Mouse (Mus musculus): ENCODE results near the gene Igf2bp3. TPM values are rescaled to one million over a fixed set of nuclear protein-coding genes. Genes with fewer than 3 reads are reported as not detected.

Igf2bp3 gene
- polyA plus RNA-seq, 1 experiment from 2014 or later: 2.4 TPM

DNA sequence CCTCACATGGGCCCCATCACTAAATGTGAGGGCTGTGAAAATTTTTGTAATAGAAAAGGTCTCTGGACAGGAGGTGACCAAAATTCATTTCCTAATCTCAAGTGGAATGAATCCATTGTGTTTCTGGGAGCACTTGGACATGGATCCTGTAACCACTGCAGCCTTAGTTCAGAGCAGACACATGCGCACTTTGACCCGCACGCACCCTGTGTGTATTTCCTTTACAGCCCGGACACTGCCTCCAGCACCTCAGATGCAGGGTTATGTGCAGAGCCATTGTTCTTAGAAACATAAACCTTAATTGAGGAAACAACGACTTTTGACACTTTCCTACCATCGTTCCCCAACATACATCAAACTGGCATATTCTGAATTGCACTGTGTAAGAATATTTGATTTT is 100.3 kb downstream of the Igf2bp3 start:
- TF ChIP-seq CTCF (IDR thresholded peaks at IDR 0.05): no peak
- POLR2A ChIA-PET: no interaction called here
- H3K27me3 ChIP-seq: no peaks in the 10 kb centered on the region
- no peak for ATAC-seq
- in situ Hi-C loops (cut with MboI; ENCODE audit: low pct_unique_long_range_greater_than_20kb): no loop called here
- no peak for DNase-seq (ENCODE audit: low read depth, low spot score)
- CTCF ChIA-PET: no interaction called here

DNA sequence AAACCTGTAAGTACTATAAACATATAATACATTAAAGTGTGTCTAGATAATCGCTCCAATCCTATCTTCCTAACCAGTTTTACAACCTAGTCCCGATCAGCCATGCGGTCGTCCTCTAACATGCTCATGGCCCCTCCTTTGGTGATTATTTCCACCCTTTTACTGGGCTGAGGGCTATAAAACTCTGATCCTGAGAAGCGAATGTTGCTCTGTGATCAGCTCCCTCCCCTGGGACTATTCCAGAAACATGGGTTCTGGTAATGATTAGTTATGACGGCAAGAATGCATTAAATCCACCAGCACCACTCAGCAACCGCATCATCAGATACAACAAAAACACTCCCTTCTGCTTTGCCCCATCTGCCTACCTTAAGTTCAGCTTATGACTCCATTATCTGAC is 100.9 kb downstream of the Igf2bp3 start:
- in situ Hi-C loops (cut with MboI; ENCODE audit: low pct_unique_long_range_greater_than_20kb): no loop called here
- DNase-seq (ENCODE audit: low read depth, low spot score): no peak
- no peaks in the 10 kb centered on the region for H3K27me3 ChIP-seq
- ChIA-PET CTCF (no interaction called here), POLR2A (no interaction called here)
- ATAC-seq: no peak
- TF ChIP-seq CTCF (IDR thresholded peaks at IDR 0.05): no peak

DNA sequence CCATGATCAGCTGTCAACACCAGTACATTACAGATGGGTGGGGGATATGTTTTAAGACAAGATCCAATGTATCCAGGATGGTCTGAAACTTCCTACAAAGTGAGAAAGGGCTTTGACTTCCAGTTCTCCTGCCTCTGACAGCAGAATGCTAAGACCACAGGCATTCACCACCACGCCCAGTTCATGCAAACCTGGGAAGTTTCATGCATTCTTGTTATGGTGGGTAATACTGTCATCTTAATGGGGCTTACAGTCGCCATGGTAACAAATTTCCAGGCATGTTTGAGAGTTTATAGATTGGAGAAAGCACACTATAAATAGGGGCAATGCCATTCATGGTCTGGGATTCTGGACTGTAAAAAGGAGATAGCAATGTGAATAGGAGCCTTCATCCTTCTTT is 105.6 kb downstream of the Igf2bp3 start:
- TF ChIP-seq CTCF (IDR thresholded peaks at IDR 0.05): no peak
- DNase-seq (ENCODE audit: low read depth, low spot score): no peak
- no peaks in the 10 kb centered on the region for H3K27me3 ChIP-seq
- in situ Hi-C loops (cut with MboI; ENCODE audit: low pct_unique_long_range_greater_than_20kb): no loop called here
- ChIA-PET POLR2A (interaction anchor here (0.7 kb wide), 1 partner anchor 31 kb away, joined by 3 read pairs; no protein-coding TSS in a partner anchor), CTCF (interaction anchor here (1.2 kb wide), 1 partner anchor 8 kb away, joined by 3 read pairs; no protein-coding TSS in a partner anchor)
- ATAC-seq: peak; percentile 31

DNA sequence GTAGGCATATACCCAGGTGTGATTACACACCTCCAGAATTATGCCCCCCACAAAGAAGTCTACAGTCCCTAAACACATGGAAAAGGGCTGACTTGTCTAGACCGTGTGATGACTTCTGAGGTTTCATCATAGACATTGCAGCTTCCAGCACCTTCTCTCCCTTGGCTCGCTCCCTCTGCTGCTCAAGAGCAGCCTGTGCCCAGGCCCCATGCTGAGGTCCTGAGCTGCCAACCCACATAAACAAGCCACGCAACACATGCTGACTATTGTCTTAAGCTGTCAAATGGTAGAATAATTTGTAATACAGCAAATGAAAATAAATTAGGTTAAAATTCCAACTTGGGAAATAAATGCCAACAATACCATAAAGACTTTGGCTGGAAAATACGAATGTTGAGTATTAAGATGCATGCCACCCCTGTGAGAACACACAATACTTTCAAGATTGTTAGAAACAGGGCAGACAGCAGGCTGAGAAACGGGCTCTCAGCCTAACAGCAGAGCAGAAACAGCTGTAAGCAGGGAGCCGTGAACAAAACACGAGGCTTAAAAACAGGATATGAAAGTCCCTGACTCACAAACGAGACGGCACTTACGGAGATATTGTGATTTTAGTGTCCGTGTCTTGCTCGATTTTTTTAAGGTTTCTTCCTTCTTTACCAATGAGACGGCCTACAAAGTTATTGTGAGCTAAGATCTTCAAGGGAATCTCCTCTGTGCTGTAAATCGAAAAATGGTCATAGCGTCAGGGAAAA is 107.8 kb downstream of the Igf2bp3 start:
- no peak for ATAC-seq
- ChIA-PET CTCF (interaction anchor here (0.7 to 1.9 kb wide), 4 partner anchors 10 to 36 kb away, joined by 3 to 6 read pairs (median 3); no protein-coding TSS in a partner anchor), POLR2A (interaction anchor here (1.0 kb wide), 1 partner anchor 9 kb away, joined by 3 read pairs; no protein-coding TSS in a partner anchor)
- in situ Hi-C loops (cut with MboI; ENCODE audit: low pct_unique_long_range_greater_than_20kb): no loop called here
- TF ChIP-seq CTCF (IDR thresholded peaks at IDR 0.05): no peak
- no peaks in the 10 kb centered on the region for H3K27me3 ChIP-seq
- no peak for DNase-seq (ENCODE audit: low read depth, low spot score)

DNA sequence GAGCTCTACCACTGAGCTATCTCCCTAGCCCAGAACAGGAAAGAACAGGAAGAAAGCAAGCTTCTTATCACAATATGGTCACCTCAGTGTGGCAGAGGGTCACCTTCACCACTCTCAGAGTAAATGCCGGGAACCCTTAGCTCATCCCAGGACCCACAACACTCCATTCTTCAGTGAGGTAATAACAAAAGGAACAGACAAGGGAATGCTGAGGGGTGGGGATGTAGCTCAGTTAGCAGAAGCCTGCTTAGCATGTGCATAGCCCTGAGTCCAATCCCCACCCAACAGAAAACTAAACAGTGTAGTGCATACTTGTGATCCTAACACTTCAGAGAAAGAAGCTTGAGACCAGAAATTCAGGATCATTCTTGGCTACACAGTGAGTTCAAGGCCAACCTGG is 115.7 kb downstream of the Igf2bp3 start:
- no peaks in the 10 kb centered on the region for H3K27me3 ChIP-seq
- DNase-seq (ENCODE audit: low read depth, low spot score): no peak
- no peak for TF ChIP-seq CTCF (IDR thresholded peaks at IDR 0.05)
- ATAC-seq: no peak
- POLR2A ChIA-PET: interaction anchor here (0.8 kb wide), 1 partner anchor 35 kb away, joined by 4 read pairs; no protein-coding TSS in a partner anchor
- CTCF ChIA-PET: interaction anchor here (1.5 kb wide), 1 partner anchor 66 kb away, joined by 4 read pairs; no protein-coding TSS in a partner anchor
- in situ Hi-C loops (cut with MboI; ENCODE audit: low pct_unique_long_range_greater_than_20kb): no loop called here

DNA sequence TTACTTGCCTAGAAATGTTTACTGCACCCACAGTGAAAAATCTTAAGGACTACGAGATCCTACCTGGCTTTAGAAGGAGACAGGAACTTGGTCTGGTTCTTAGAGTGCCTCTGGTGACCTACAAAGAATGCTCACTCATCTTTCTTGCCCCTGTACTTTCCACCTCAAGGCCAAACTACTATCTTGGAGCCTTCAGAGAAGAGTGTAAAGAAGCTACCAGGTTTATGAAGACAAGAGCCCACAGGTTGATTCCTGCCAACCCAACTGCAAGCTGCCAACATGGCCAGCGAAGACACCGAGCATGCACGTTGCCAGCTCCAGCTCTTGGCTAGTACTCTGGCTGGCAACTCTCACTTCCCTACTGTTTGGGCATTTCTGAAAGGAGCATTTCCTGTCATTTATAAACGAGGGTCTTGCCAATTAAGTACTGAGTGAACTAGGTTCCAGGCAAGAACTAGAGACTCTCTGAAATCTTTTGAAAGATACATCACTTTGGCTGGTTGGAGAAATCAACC is 117.1 kb downstream of the Igf2bp3 start:
- in situ Hi-C loops (cut with MboI; ENCODE audit: low pct_unique_long_range_greater_than_20kb): no loop called here
- ChIA-PET POLR2A (interaction anchor here (0.6 kb wide), 1 partner anchor 40 kb away, joined by 3 read pairs; no protein-coding TSS in a partner anchor), CTCF (interaction anchor here (1.2 kb wide), 1 partner anchor 34 kb away, joined by 4 read pairs; no protein-coding TSS in a partner anchor)
- H3K27me3 ChIP-seq: no peaks in the 10 kb centered on the region
- DNase-seq (ENCODE audit: low read depth, low spot score): no peak
- TF ChIP-seq CTCF (IDR thresholded peaks at IDR 0.05): no peak
- no peak for ATAC-seq

DNA sequence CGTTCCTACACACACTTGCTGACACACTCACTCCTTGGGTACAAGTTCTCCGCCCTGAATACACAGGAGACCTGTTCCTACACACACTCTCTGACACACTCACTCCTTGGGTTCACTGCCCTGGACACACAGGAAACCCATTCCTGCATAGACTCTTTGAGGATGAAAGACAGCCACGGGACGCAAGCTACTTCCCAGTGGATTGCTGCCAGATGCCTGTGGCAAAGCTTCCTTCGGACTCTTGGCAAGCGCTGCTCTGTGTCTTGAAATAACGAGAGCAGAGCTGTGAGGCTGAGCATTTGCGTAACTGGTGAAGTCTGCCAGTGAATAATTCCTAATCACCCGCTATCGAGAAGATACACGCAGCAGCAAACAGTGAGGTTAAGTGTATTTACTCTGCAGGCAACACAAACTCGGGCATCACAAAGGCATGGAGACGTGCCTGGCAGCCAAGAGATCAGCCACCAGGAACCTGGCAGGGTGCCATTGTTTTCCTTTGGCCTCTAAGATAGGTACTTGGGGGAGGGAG is 117.8 kb downstream of the Igf2bp3 start:
- no peaks in the 10 kb centered on the region for H3K27me3 ChIP-seq
- in situ Hi-C loops (cut with MboI; ENCODE audit: low pct_unique_long_range_greater_than_20kb): no loop called here
- no peak for TF ChIP-seq CTCF (IDR thresholded peaks at IDR 0.05)
- POLR2A ChIA-PET: no interaction called here
- ATAC-seq (peak; percentile 77), DNase-seq (ENCODE audit: low read depth, low spot score) (peak; percentile 95)
- CTCF ChIA-PET: interaction anchor here (0.7 to 1.2 kb wide), 4 partner anchors 10 to 112 kb away, joined by 3 to 4 read pairs (median 4); no protein-coding TSS in a partner anchor

DNA sequence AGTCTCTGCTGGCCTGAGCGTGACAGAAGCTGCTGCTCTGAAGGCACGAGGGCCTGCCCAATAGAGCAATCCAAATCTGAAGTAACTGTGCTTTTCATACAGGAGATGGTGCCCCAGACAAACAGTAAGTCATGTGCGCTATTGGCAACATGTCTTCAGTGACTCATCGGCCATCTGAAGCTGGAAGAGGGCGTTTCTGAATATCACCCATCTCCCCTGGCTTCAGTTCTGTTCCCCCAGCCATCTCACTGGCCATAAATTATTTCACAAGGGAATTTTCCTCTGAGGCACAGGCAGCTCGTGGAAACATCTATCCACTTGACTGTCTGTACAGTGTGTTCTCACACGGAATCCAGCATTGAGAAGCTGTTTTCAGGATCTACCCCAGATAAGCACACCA is 118.3 kb downstream of the Igf2bp3 start:
- peak; percentile 50 for TF ChIP-seq CTCF (IDR thresholded peaks at IDR 0.05)
- peak; percentile 85 for DNase-seq (ENCODE audit: low read depth, low spot score)
- ChIA-PET CTCF (interaction anchor here (0.7 to 1.2 kb wide), 5 partner anchors 11 to 112 kb away, joined by 3 to 4 read pairs (median 3); no protein-coding TSS in a partner anchor), POLR2A (no interaction called here)
- in situ Hi-C loops (cut with MboI; ENCODE audit: low pct_unique_long_range_greater_than_20kb): no loop called here
- H3K27me3 ChIP-seq: no peaks in the 10 kb centered on the region
- ATAC-seq: peak; percentile 65

DNA sequence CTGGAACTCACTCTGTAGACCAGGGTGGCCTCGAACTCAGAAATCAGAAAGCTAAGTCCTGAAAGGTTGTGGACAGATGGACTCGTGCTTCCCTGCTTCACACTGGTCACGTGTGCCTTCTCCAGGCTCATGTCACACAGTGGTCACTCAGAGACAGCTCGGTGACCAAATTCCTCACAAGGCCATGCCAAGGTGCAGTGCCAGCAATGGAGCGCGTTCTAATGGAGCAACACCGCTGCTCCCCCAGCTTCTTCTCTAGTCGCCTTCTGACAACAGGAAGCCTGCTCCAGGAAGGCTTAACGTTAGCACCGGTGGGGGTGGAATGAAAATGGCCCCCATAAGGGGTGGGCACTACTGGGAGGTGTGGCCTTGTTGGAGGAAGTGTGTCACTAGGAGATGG is 119.8 kb downstream of the Igf2bp3 start:
- in situ Hi-C loops (cut with MboI; ENCODE audit: low pct_unique_long_range_greater_than_20kb): no loop called here
- no peak for DNase-seq (ENCODE audit: low read depth, low spot score)
- TF ChIP-seq CTCF (IDR thresholded peaks at IDR 0.05): no peak
- CTCF ChIA-PET: interaction anchor here (1.3 to 1.7 kb wide), 2 partner anchors 13 to 37 kb away, joined by 4 to 7 read pairs; no protein-coding TSS in a partner anchor
- POLR2A ChIA-PET: no interaction called here
- no peak for ATAC-seq
- H3K27me3 ChIP-seq: no peaks in the 10 kb centered on the region

DNA sequence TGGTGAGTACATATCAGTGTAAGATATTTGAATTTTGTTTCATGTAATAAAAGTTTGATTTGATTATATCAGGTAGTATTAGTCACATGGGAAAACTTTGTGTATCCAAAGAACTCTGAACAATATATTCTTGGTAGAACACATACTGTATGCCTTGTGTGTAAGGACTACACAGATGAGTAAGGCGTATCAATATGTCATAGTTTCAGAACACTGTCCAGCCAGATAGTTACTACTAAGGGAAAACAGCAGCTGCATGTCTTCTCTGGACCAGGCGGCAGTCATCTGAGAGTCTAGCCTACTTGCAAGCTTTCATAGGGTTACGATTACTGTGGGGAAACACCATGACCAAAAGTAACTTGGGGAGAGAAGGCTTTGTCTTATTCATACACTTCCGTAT is 131.7 kb downstream of the Igf2bp3 start:
- CTCF ChIA-PET: interaction anchor here (0.8 kb wide), 1 partner anchor 23 kb away, joined by 3 read pairs; no protein-coding TSS in a partner anchor
- TF ChIP-seq CTCF (IDR thresholded peaks at IDR 0.05): no peak
- no peak for ATAC-seq
- no peaks in the 10 kb centered on the region for H3K27me3 ChIP-seq
- DNase-seq (ENCODE audit: low read depth, low spot score): no peak
- POLR2A ChIA-PET: no interaction called here
- in situ Hi-C loops (cut with MboI; ENCODE audit: low pct_unique_long_range_greater_than_20kb): no loop called here

DNA sequence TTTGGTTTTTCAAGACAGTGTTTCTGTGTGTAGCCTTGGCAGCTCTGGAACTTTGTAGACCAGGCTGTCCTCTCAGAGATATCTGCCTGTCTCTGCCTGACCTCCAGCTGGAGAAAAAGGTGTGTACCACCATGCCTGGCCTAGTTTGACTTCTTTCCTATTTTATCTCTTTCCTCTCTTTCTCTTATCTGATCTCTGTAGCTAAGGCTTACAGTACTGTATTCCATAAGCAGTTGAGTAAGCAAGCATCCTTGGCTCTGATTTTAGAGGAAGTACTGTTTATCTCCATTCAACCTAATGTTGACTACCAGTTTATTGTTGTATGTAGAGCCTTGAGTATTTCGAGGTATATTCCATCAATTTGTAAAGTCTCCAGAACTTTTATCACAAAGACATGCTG is 135.4 kb downstream of the Igf2bp3 start:
- TF ChIP-seq CTCF (IDR thresholded peaks at IDR 0.05): no peak
- DNase-seq (ENCODE audit: low read depth, low spot score) (no peak), ATAC-seq (no peak)
- H3K27me3 ChIP-seq: no peaks in the 10 kb centered on the region
- in situ Hi-C loops (cut with MboI; ENCODE audit: low pct_unique_long_range_greater_than_20kb): no loop called here
- CTCF ChIA-PET: interaction anchor here (1.3 to 1.5 kb wide), 2 partner anchors 10 to 11 kb away, joined by 3 to 4 read pairs; no protein-coding TSS in a partner anchor
- POLR2A ChIA-PET: no interaction called here
